Mouse (Mus musculus) embryonic facial prominence, embryonic 13.5 days (tissue): Measurements from ENCODE around the gene C1ra. TPM values are rescaled to one million over a fixed set of nuclear protein-coding genes. Genes with fewer than 3 reads are reported as not detected.
"Not testable (repeated sequence)": the region's sequence is repeated elsewhere in the genome, so short reads cannot be mapped to it uniquely, and the experiment has no call there.

Experiments used
- ATAC-seq: fragments of 200-750 bp; cut with Nextera tagmentation; 2 replicates; pipeline ENCODE4 v1.8.0; 2017; ENCODE audit warnings: low read depth; ENCODE audit not compliant: insufficient number of reproducible peaks, insufficient read depth, low FRiP score, low TSS enrichment
- H3K27ac ChIP-seq: fragments of 300-500 bp; sonication (generic); 2 replicates; pipeline ENCODE4 v1.5.1; 2015; ENCODE audit warnings: moderate library complexity, mild to moderate bottlenecking, inconsistent platforms
- H3K27me3 ChIP-seq: fragments of 300-500 bp; sonication (generic); 2 replicates; pipeline ENCODE4 v1.6.1; 2015; ENCODE audit warnings: mild to moderate bottlenecking, inconsistent platforms
- H3K36me3 ChIP-seq: fragments of 300-500 bp; sonication (generic); 2 replicates; pipeline ENCODE4 v1.6.1; 2015; ENCODE audit warnings: mild to moderate bottlenecking, inconsistent platforms
- H3K4me1 ChIP-seq: fragments of 300-500 bp; sonication (generic); 2 replicates; pipeline ENCODE4 v1.6.1; 2015; ENCODE audit warnings: inconsistent platforms
- H3K4me2 ChIP-seq: fragments of 300-500 bp; sonication (generic); 2 replicates; pipeline ENCODE4 v1.6.1; 2015; ENCODE audit warnings: moderate library complexity, mild to moderate bottlenecking, inconsistent platforms
- H3K4me3 ChIP-seq: fragments of 300-500 bp; sonication (generic); 2 replicates; pipeline ENCODE4 v1.5.1; 2015; ENCODE audit warnings: mild to moderate bottlenecking, inconsistent platforms
- H3K9ac ChIP-seq: fragments of 300-500 bp; sonication (generic); 2 replicates; pipeline ENCODE4 v1.6.1; 2015; ENCODE audit warnings: mild to moderate bottlenecking, inconsistent platforms
- H3K9me3 ChIP-seq: fragments of 300-500 bp; sonication (generic); 2 replicates; pipeline ENCODE4 v1.6.1; 2016; ENCODE audit warnings: inconsistent platforms
- whole genome bisulfite sequencing: fragments of 180-500 bp; shearing (Covaris S2); methylation state at CpG from one replicate; pipeline ENCODE4 v1.1.7; 2015; ENCODE audit warnings: mixed read lengths; 5-methylcytosine and 5-hydroxymethylcytosine counted together
- polyA plus RNA-seq: library from polyadenylated mRNA; unstranded; fragments of >200 nt; fragmentation: Nextera tagmentation; extraction: Ambion mirVana; gene quantifications from 2 replicates; pipeline ENCODE4 v1.2.1, GENCODE M21; 2015

The C1ra gene
- polyA plus RNA-seq, 1 experiment from 2014 or later = 2.8 TPM

DNA sequence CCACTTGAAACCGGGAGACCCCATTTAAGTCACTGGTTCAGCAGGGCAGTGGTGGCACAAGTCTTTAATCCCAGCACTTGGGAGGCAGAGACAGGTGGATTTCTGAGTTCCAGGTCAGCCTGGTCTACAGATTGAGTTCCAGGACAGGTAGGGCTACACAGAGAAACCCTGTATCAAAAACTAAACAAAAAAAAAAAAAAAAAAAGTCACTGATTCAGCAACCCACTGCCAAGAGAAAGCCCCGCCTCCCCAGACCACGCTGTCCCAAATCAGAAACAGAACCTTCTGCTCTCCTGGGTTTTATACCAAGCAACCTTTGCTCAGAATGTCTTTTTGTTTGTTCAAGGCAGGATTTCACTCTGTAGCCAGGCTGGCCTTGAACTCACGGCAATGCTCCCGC lies 3.0 kb upstream of the C1ra start:
- H3K9ac ChIP-seq, H3K27me3 ChIP-seq, H3K9me3 ChIP-seq, H3K36me3 ChIP-seq, ATAC-seq, H3K27ac ChIP-seq, H3K4me3 ChIP-seq, H3K4me2 ChIP-seq, H3K4me1 ChIP-seq: not testable (repeated sequence)
- WGBS = 72% methylated on average over 5 of the region's 5 CpGs

DNA sequence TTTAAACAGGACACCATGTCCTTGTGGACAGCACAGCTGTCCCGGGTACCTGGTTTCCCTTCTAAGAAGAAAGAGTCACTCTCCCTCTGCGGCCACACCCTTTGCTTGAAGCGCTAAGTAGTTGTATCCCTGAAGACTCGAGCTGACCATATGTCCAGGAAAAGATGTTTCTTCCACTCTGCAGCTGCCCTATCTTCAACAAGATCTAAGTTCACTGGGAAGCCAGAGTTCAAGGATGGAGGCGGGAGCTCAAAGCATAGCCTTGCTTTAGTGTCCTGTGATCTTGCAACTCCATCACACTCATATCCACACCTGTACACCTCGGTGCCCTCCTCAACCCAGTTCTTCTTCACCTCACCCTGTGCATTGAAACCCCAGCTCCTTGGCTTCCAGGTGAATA lies 269 bp upstream of the C1ra start:
- Histone ChIP-seq H3K4me2 (0 out of 2 replicates have a peak overlapping the region, but pooled peaks have one; percentile 56), H3K9ac (no peak overlapping the region), H3K27ac (no peak overlapping the region), H3K9me3 (no peaks in the 10 kb centered on the region), H3K27me3 (no peaks in the 10 kb centered on the region), H3K36me3 (no peaks in the 10 kb centered on the region), H3K4me3 (no peak overlapping the region), H3K4me1 (no peaks in the 10 kb centered on the region)
- WGBS = 62% methylated on average over 6 of the region's 6 CpGs
- ATAC-seq = no peak

- H3K9ac ChIP-seq, H3K9me3 ChIP-seq, H3K27ac ChIP-seq, H3K4me2 ChIP-seq, H3K4me3 ChIP-seq, H3K36me3 ChIP-seq, H3K4me1 ChIP-seq, H3K27me3 ChIP-seq, ATAC-seq: not testable (repeated sequence)
- 84% methylated on average over 4 of the region's 4 CpGs for WGBS
Observed at GRCm38 (mm10) chr6:124517733-124518132, 5.5 kb downstream of the C1ra start.

DNA sequence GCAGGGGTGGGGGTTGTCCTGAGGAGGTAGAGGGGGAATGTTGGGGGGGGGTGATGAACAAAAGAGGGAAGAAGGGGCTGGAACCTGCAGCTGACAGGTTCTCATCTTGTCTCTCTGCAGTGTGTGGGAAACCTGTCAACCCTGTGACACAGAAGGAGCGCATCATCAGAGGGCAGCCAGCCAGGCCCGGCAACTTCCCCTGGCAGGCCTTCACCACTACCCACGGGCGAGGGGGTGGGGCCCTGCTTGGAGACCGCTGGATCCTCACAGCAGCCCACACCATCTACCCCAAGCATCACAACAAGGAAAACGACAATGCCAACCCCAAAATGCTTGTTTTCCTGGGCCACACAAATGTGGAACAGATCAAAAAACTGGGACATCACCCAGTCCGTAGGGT lies 9.9 kb downstream of the C1ra start:
- ATAC-seq, H3K4me3 ChIP-seq, H3K9ac ChIP-seq, H3K4me2 ChIP-seq, H3K27ac ChIP-seq, H3K36me3 ChIP-seq, H3K4me1 ChIP-seq, H3K9me3 ChIP-seq, H3K27me3 ChIP-seq: not testable (repeated sequence)
- WGBS = 70% methylated on average over 7 of the region's 7 CpGs

DNA sequence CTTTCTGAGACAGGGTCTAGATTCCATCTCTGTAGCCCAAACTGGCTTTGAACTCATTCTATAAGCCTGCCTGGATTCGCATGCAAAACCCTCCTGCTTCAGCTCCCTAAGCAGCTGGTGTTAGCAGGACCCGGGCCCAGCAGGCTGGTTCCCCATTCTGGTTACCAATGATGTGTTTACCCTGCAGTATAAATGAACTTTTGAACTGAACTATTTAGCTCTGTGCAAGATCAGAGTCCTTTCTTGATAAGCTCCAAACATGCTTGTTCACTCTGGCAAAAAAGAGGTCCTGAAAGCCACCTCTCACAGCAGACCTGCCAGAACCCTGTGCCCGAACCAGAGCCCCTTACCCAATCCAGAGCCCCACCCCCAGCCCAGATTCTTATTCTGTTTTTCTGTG lies 15.7 kb downstream of the C1ra start:
- H3K27ac ChIP-seq = no peak overlapping the region
- H3K4me1 ChIP-seq = no peaks in the 10 kb centered on the region
- WGBS = 71% methylated on average over 3 of the region's 3 CpGs
- H3K4me3 ChIP-seq = no peak overlapping the region
- no peaks in the 10 kb centered on the region for H3K9me3 ChIP-seq
- H3K36me3 ChIP-seq = no peaks in the 10 kb centered on the region
- no peak overlapping the region for H3K9ac ChIP-seq
- H3K27me3 ChIP-seq = no peaks in the 10 kb centered on the region
- no peak for ATAC-seq
- no peak overlapping the region for H3K4me2 ChIP-seq

DNA sequence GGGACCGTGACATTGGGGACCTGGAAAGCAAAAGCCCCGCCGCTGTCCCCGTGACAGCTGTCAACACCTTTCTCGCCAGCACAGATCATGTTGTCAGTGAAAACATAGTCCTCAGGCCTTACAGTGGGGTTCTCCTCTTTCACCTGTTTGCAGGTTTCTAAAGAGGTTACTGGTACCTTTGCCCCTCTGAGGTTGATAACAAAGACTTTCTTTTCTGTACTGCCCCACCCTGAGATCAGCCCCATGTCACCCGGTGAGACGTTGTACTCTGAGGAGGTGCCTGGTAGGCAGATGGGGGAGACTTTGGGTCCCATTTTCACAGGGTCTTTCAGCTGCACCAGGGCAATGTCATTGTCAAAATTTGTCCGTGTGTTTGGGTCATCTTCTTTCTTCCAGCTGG lies 18.9 kb downstream of the C1ra start:
- Histone ChIP-seq H3K4me2 (no peak overlapping the region), H3K4me1 (no peaks in the 10 kb centered on the region), H3K36me3 (no peaks in the 10 kb centered on the region), H3K4me3 (no peak overlapping the region), H3K9me3 (no peaks in the 10 kb centered on the region), H3K27me3 (no peaks in the 10 kb centered on the region), H3K9ac (no peak overlapping the region), H3K27ac (no peak overlapping the region)
- WGBS = 83% methylated on average over 8 of the region's 8 CpGs
- no peak for ATAC-seq

GRCm38 (mm10) chr6:124536125-124536829 lies 24.1 kb downstream of the C1ra start:
- WGBS = 86% methylated on average over 8 of the region's 8 CpGs
- ATAC-seq, H3K9me3 ChIP-seq, H3K27ac ChIP-seq, H3K27me3 ChIP-seq, H3K9ac ChIP-seq, H3K36me3 ChIP-seq, H3K4me3 ChIP-seq, H3K4me1 ChIP-seq, H3K4me2 ChIP-seq: not testable (repeated sequence)

GRCm38 (mm10) chr6:124541176-124541575 lies 29.0 kb downstream of the C1ra start:
- WGBS = 85% methylated on average over 2 of the region's 2 CpGs
- H3K4me2 ChIP-seq, H3K9me3 ChIP-seq, H3K27me3 ChIP-seq, H3K4me3 ChIP-seq, H3K27ac ChIP-seq, H3K9ac ChIP-seq, H3K36me3 ChIP-seq, H3K4me1 ChIP-seq, ATAC-seq: not testable (repeated sequence)

GRCm38 (mm10) chr6:124542284-124542683 lies 30.1 kb downstream of the C1ra start, which contains the start of gene C1s1:
TSS of gene C1s1 (minus strand) at chr6:124542359.
- H3K4me1 ChIP-seq, ATAC-seq, H3K9me3 ChIP-seq, H3K4me3 ChIP-seq, H3K36me3 ChIP-seq, H3K27me3 ChIP-seq, H3K9ac ChIP-seq, H3K4me2 ChIP-seq, H3K27ac ChIP-seq: not testable (repeated sequence)
- WGBS = 0% methylated on average over 1 of the region's 1 CpGs

DNA sequence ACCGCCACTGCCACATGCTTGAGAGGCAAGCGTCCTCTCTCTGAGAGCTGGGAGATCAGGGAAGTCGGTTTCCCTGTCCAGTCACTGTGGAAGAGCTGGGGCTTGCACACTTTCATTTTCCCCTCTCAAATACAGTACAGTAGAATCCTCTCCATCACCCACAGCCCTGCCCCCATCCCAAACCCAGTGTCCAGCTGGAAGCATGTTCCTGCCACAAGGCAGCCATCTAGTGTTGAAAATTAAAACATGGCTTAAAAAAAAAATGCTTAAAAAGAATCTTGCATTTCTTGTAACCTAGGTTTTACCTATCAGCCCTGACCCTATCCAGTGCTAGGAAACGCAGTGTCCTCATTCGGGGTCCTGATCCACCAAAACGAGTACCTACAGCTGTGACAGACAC lies 32.3 kb downstream of the C1ra start:
- 87% methylated on average over 6 of the region's 6 CpGs for WGBS
- Histone ChIP-seq H3K4me3 (no peak overlapping the region), H3K27ac (no peak overlapping the region), H3K4me1 (no peaks in the 10 kb centered on the region), H3K9ac (no peak overlapping the region), H3K36me3 (no peaks in the 10 kb centered on the region), H3K9me3 (no peaks in the 10 kb centered on the region), H3K27me3 (no peaks in the 10 kb centered on the region), H3K4me2 (no peak overlapping the region)
- ATAC-seq = no peak

GRCm38 (mm10) chr6:124545425-124545824 lies 33.2 kb downstream of the C1ra start:
- Histone ChIP-seq H3K9me3 (no peaks in the 10 kb centered on the region), H3K9ac (no peak overlapping the region), H3K36me3 (no peaks in the 10 kb centered on the region), H3K27me3 (no peaks in the 10 kb centered on the region), H3K4me1 (no peaks in the 10 kb centered on the region), H3K4me3 (no peak overlapping the region), H3K27ac (no peak overlapping the region), H3K4me2 (no peak overlapping the region)
- no peak for ATAC-seq
- 69% methylated on average over 2 of the region's 2 CpGs for WGBS

- H3K27ac ChIP-seq, ATAC-seq, H3K27me3 ChIP-seq, H3K4me2 ChIP-seq, H3K9ac ChIP-seq, H3K4me1 ChIP-seq, H3K36me3 ChIP-seq, H3K4me3 ChIP-seq, H3K9me3 ChIP-seq: not testable (repeated sequence)
- 72% methylated on average over 3 of the region's 3 CpGs for WGBS
Observed at GRCm38 (mm10) chr6:124547979-124548378, 35.8 kb downstream of the C1ra start.
